Mouse (Mus musculus): ENCODE data around the gene Nrros.
A peak's percentile ranks its signal among the peaks of the same experiment; 100 is the strongest.

Nrros gene

GRCm38 (mm10) chr16:32165281-32165821 lies at the start of gene Nrros:
Gene Nrros, minus strand, starts transcription at chr16:32165594.
- DNase-seq (ENCODE audit: low read depth) = peak; percentile 76

GRCm38 (mm10) chr16:32214804-32215576 lies 49.6 kb upstream of the Nrros start:
- no peak for DNase-seq (ENCODE audit: low read depth)

- no peak for DNase-seq (ENCODE audit: low read depth)
Observed at GRCm38 (mm10) chr16:32214156-32214555, 48.8 kb upstream of the Nrros start.

GRCm38 (mm10) chr16:32204902-32205301 lies 39.5 kb upstream of the Nrros start:
- DNase-seq (ENCODE audit: low read depth) = no peak

- peak; percentile 79 for DNase-seq (ENCODE audit: low read depth)
Observed at GRCm38 (mm10) chr16:32202681-32203080, 37.3 kb upstream of the Nrros start.

GRCm38 (mm10) chr16:32201004-32201325 lies 35.6 kb upstream of the Nrros start:
- DNase-seq (ENCODE audit: low read depth) = no peak

GRCm38 (mm10) chr16:32200256-32201003 lies 35.0 kb upstream of the Nrros start:
- no peak for DNase-seq (ENCODE audit: low read depth)

GRCm38 (mm10) chr16:32190011-32190441 lies 24.6 kb upstream of the Nrros start:
- DNase-seq (ENCODE audit: low read depth) = peak; percentile 58

- DNase-seq (ENCODE audit: low read depth) = no peak
Observed at GRCm38 (mm10) chr16:32189109-32189508, 23.7 kb upstream of the Nrros start.

GRCm38 (mm10) chr16:32186056-32186455 lies 20.7 kb upstream of the Nrros start:
- DNase-seq (ENCODE audit: low read depth) = no peak

- DNase-seq (ENCODE audit: low read depth) = no peak
Observed at GRCm38 (mm10) chr16:32179333-32179901, 14.0 kb upstream of the Nrros start, which contains the start of gene Bex6. Gene Bex6, plus strand, starts transcription at chr16:32179823.

- DNase-seq (ENCODE audit: low read depth) = peak; percentile 54
Observed at GRCm38 (mm10) chr16:32176896-32177686, 11.7 kb upstream of the Nrros start.

GRCm38 (mm10) chr16:32175029-32175428 lies 9.6 kb upstream of the Nrros start:
- no peak for DNase-seq (ENCODE audit: low read depth)

GRCm38 (mm10) chr16:32174340-32175005 lies 9.1 kb upstream of the Nrros start:
- no peak for DNase-seq (ENCODE audit: low read depth)

GRCm38 (mm10) chr16:32173401-32173800 lies 8.0 kb upstream of the Nrros start:
- DNase-seq (ENCODE audit: low read depth) = no peak

- no peak for DNase-seq (ENCODE audit: low read depth)
Observed at GRCm38 (mm10) chr16:32171031-32171731, 5.8 kb upstream of the Nrros start.

GRCm38 (mm10) chr16:32167819-32168545 lies 2.6 kb upstream of the Nrros start:
- no peak for DNase-seq (ENCODE audit: low read depth)

- no peak for DNase-seq (ENCODE audit: low read depth)
Observed at GRCm38 (mm10) chr16:32164396-32165027, 882 bp downstream of the Nrros start.

- no peak for DNase-seq (ENCODE audit: low read depth)
Observed at GRCm38 (mm10) chr16:32163891-32164290, 1.5 kb downstream of the Nrros start.
